Mouse (Mus musculus) myocyte (in vitro differentiated cells): Measurements from ENCODE around the gene Gm14151. TPM values are rescaled to one million over a fixed set of nuclear protein-coding genes. Genes with fewer than 3 reads are reported as not detected.
"Not testable (repeated sequence)": the region's sequence is repeated elsewhere in the genome, so short reads cannot be mapped to it uniquely, and the experiment has no call there.

Experiments used
- H3K27me3 ChIP-seq: one replicate; pipeline ENCODE4 v1.6.1; 2011; ENCODE audit not compliant: control insufficient read depth, insufficient read depth, insufficient read length
- H3K36me3 ChIP-seq: one replicate; pipeline ENCODE4 v1.6.1; 2011; ENCODE audit not compliant: control insufficient read depth, insufficient read depth
- H3K4me2 ChIP-seq: one replicate; pipeline ENCODE4 v1.6.1; 2011; ENCODE audit warnings: low read depth, control low read depth
- H3K4me3 ChIP-seq: one replicate; pipeline ENCODE4 v1.5.1; 2011; ENCODE audit warnings: mild to moderate bottlenecking, control low read depth, moderate library complexity
- H3K79me2 ChIP-seq: one replicate; pipeline ENCODE4 v1.6.1; 2011; ENCODE audit not compliant: control insufficient read depth, insufficient read depth
- H3ac ChIP-seq: one replicate; pipeline ENCODE4 v1.6.1; 2011; ENCODE audit not compliant: control insufficient read depth, insufficient read length
- CEBPB ChIP-seq: IDR thresholded peaks from 2 replicates; pipeline ENCODE4 v1.6.1; 2011; ENCODE audit warnings: mild to moderate bottlenecking, moderate library complexity; ENCODE audit not compliant: poor library complexity, insufficient read depth, severe bottlenecking
- E2F4 ChIP-seq: IDR thresholded peaks from one replicate; pipeline ENCODE4 v1.6.1; 2011; ENCODE audit warnings: mild to moderate bottlenecking, control low read depth, moderate library complexity; ENCODE audit not compliant: insufficient read depth
- MAX ChIP-seq: IDR thresholded peaks from one replicate; pipeline ENCODE4 v1.6.1; 2011; ENCODE audit warnings: low read depth, mild to moderate bottlenecking, control low read depth
- MYOD1 ChIP-seq, 3 experiments: IDR thresholded peaks; one replicate each; pipeline ENCODE4 v1.6.1; 2011; ENCODE audit warnings: control low read depth in 2 of 3, low read depth in 2 of 3, mild to moderate bottlenecking in 2 of 3, moderate library complexity in 1 of 3; ENCODE audit not compliant: insufficient read length in 2 of 3, control insufficient read depth in 1 of 3
- MYOG ChIP-seq, 3 experiments: IDR thresholded peaks; one replicate each; pipeline ENCODE4 v1.6.1; 2011; ENCODE audit warnings: control low read depth in 2 of 3, low read depth in 2 of 3, mild to moderate bottlenecking in 2 of 3; ENCODE audit not compliant: insufficient read length in 2 of 3, control insufficient read depth in 1 of 3, insufficient read depth in 1 of 3
- POLR2A ChIP-seq: IDR thresholded peaks from one replicate; pipeline ENCODE4 v1.6.1; 2011; ENCODE audit warnings: low read depth, mild to moderate bottlenecking, control low read depth, moderate library complexity; ENCODE audit not compliant: insufficient read length
- POLR2AphosphoS2 ChIP-seq: IDR thresholded peaks from one replicate; pipeline ENCODE4 v1.6.1; 2011; ENCODE audit warnings: low read depth, control low read depth; ENCODE audit not compliant: insufficient read length
- REST ChIP-seq: IDR thresholded peaks from one replicate; pipeline ENCODE4 v1.6.1; 2011; ENCODE audit warnings: mild to moderate bottlenecking, control low read depth, moderate library complexity; ENCODE audit not compliant: insufficient read depth, insufficient read length
- SRF ChIP-seq: IDR thresholded peaks from one replicate; pipeline ENCODE4 v1.6.1; 2011; ENCODE audit warnings: low read depth; ENCODE audit not compliant: control insufficient read depth, insufficient read length
- TCF12 ChIP-seq: IDR thresholded peaks from one replicate; pipeline ENCODE4 v1.6.1; 2011; ENCODE audit warnings: mild to moderate bottlenecking, control low read depth; ENCODE audit not compliant: poor library complexity, insufficient read depth, severe bottlenecking
- TCF3 ChIP-seq: IDR thresholded peaks from one replicate; pipeline ENCODE4 v1.6.1; 2011; ENCODE audit warnings: low read depth, control low read depth; ENCODE audit not compliant: insufficient read length
- USF1 ChIP-seq: IDR thresholded peaks from one replicate; pipeline ENCODE4 v1.6.1; 2011; ENCODE audit warnings: low read depth, mild to moderate bottlenecking, control low read depth, moderate library complexity
- polyA plus RNA-seq: library from polyadenylated mRNA; unstranded; fragments of >200 nt; fragmentation: generic; extraction: Trizol; gene quantifications from one replicate; pipeline ENCODE4 v1.2.1, GENCODE M21; 2012; ENCODE audit warnings: missing spikeins

The Gm14151 gene
- polyA plus RNA-seq, result not detected

DNA sequence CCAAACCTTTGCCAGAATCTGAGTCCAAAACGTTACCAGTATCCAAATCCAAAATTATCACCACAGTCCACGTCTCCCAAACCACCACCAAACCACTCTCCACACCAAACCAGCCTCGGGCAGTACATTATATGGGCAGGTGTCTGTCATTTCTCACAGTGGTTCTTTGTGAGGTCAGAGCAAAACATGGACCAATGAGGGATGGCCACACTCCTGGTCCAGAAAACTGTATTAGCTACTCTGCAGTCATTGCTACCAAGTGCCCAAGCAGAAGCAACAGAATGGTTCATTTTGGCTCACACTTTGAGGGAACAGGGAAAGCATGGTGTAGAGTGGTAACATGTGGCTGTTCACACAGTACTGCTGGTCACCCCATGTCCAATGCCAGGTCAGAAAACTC is at the start of gene Gm14151:
Gm14151 (minus strand) TSS at position 101 of the 400 bp plus-strand sequence.
- H3K4me3 ChIP-seq, H3K79me2 ChIP-seq, H3K36me3 ChIP-seq, H3K27me3 ChIP-seq, H3K4me2 ChIP-seq, H3ac ChIP-seq: not testable (repeated sequence)

- not testable (repeated sequence) for H3K27me3 ChIP-seq, H3ac ChIP-seq, H3K4me2 ChIP-seq, H3K36me3 ChIP-seq, H3K79me2 ChIP-seq, H3K4me3 ChIP-seq
Observed at GRCm38 (mm10) chr2:151097945-151098344, 5.8 kb upstream of the Gm14151 start, which contains the start of gene Gm14147. Gene Gm14147 (plus strand): TSS chr2:151098245.

DNA sequence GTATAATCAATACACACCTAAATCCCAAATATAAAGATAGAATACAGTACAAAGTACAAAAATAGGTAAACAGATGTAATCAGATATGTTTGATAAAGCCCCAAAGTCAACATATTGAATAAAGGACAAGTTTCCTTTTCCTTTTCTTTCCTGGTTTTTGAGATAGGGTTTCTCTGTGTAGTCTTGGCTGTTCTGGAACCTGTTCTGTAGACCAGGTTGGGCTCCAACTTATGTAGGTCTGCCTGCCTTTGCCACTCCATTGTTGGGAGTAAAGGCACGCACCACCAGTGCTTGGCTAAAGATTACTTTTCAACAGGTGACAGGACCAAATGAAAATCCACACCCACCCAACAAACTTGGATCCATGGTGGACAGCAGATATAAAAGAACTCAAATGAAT is 35.5 kb downstream of the Gm14151 start:
- Histone ChIP-seq H3ac (no peak overlapping the region), H3K36me3 (no peaks in the 10 kb centered on the region), H3K4me3 (no peak overlapping the region), H3K79me2 (no peaks in the 10 kb centered on the region), H3K27me3 (no peaks in the 10 kb centered on the region), H3K4me2 (no peak overlapping the region)
- TF ChIP-seq CEBPB (no peak), TCF12 (no peak), MYOG (IDR thresholded peaks at IDR 0.05; ENCODE audit: control insufficient read depth in 1 of 3, insufficient read depth in 1 of 3, insufficient read length in 2 of 3, low read depth in 2 of 3) (no peak)

DNA sequence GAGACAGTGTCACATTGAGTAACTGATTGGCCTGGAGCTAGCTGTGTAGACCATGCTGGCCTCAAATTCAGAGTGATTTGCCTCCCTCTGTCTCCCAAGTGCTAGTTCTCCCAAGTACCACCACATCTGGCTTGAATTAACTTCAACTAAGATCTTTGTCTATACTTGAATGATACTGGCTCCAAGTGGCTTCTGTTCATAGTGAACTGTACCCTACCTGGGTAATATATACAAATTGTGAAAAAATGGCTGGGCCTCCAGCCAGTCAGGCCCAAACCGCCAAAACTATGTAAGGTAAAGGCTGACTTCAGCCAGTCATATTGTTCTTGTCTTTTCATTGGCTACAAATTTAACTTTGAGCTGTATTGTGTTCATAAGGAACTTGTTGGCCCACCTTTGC is 51.7 kb downstream of the Gm14151 start:
- no peak for TF ChIP-seq CEBPB
- TF ChIP-seq TCF3, result no peak
- no peak for TF ChIP-seq POLR2AphosphoS2
- no peak for TF ChIP-seq REST
- no peak for TF ChIP-seq USF1
- TF ChIP-seq SRF, result no peak
- TF ChIP-seq E2F4, result no peak
- TF ChIP-seq MAX, result no peak
- no peak for TF ChIP-seq MYOD1 (IDR thresholded peaks at IDR 0.05; ENCODE audit: control insufficient read depth in 1 of 3, insufficient read length in 2 of 3, low read depth in 2 of 3)
- no peak for TF ChIP-seq POLR2A
- Histone ChIP-seq H3K79me2 (peaks cover 32% of the 10 kb centered on the region), H3ac (no peak overlapping the region), H3K36me3 (no peaks in the 10 kb centered on the region), H3K27me3 (no peaks in the 10 kb centered on the region), H3K4me2 (no peak overlapping the region), H3K4me3 (no peak overlapping the region)

DNA sequence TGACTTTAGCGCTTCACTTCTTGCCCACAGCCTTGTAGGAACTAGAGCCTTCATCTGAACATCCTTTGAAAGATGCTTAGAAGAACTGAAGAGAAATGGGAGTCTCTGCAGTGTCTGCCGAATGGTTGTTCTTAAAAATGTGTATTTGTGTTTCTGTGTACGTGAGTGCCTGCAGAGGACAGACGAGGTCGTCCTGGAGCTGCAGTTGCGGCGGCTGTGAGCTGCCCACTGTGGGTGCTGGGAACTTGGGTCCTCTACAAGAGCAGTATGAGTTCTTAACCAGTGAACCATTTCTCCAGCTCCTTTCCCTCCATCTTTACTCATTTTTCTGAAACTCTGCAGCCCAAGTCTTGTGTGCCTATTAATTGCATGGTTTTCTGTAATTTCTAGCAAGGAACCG is 52.4 kb downstream of the Gm14151 start:
- Histone ChIP-seq H3K79me2 (peaks cover 37% of the 10 kb centered on the region), H3K4me3 (peak overlapping the region; percentile 65), H3ac (peak overlapping the region; percentile 75), H3K4me2 (peak overlapping the region; percentile 98), H3K36me3 (no peaks in the 10 kb centered on the region), H3K27me3 (no peaks in the 10 kb centered on the region)
- no peak for TF ChIP-seq MYOG (IDR thresholded peaks at IDR 0.05; ENCODE audit: control insufficient read depth in 1 of 3, insufficient read depth in 1 of 3, insufficient read length in 2 of 3, low read depth in 2 of 3)
- no peak for TF ChIP-seq E2F4

GRCm38 (mm10) chr2:151039232-151039695 is 52.9 kb downstream of the Gm14151 start, which contains the start of the genes Ninl and Nanp:
Gene Ninl (minus strand): TSS chr2:151039382.
Gene Nanp (minus strand): TSS chr2:151039398.
- Histone ChIP-seq H3K79me2 (peaks cover 42% of the 10 kb centered on the region), H3K27me3 (no peaks in the 10 kb centered on the region), H3K4me3 (peak within 1 kb of the TSS; percentile 65), H3K4me2 (peak within 1 kb of the TSS; percentile 98), H3ac (peak within 1 kb of the TSS; percentile 75), H3K36me3 (no peaks in the 10 kb centered on the region)
- no peak for TF ChIP-seq TCF3
- TF ChIP-seq REST, result no peak
- TF ChIP-seq TCF12, result no peak
- peak; percentile 80 for TF ChIP-seq POLR2AphosphoS2
- TF ChIP-seq POLR2A, result peak; percentile 75
- TF ChIP-seq MYOD1 (IDR thresholded peaks at IDR 0.05; ENCODE audit: control insufficient read depth in 1 of 3, insufficient read length in 2 of 3, low read depth in 2 of 3), result no peak
- TF ChIP-seq MYOG (IDR thresholded peaks at IDR 0.05; ENCODE audit: control insufficient read depth in 1 of 3, insufficient read depth in 1 of 3, insufficient read length in 2 of 3, low read depth in 2 of 3), result peak in 1 of 3 experiments; percentile 0
- TF ChIP-seq CEBPB, result no peak
- TF ChIP-seq SRF, result no peak
- TF ChIP-seq USF1, result peak; percentile 96
- TF ChIP-seq E2F4, result no peak
- TF ChIP-seq MAX, result no peak
